Mouse (Mus musculus): ENCODE measurements around the gene Gm20075. TPM values are rescaled to one million over a fixed set of nuclear protein-coding genes. Genes with fewer than 3 reads are reported as not detected.

Gene Gm20075
- total RNA-seq (2023): 1 to 10 TPM; 6.0 TPM

GRCm38 (mm10) chr13:96081276-96081675, at the start of gene Gm20075:
TSS of gene Gm20075 (minus strand) at chr13:96081376.

GRCm38 (mm10) chr13:96081754-96082153, 578 bp upstream of the Gm20075 start, which contains the start of gene Gm17190:
TSS of gene Gm17190 (plus strand) at chr13:96082054.

Other genes with a start within 250 kb of the Gm20075 start
- gene Iqgap2, start 189.5 kb downstream of the Gm20075 start, total RNA-seq (2023): 10 to 100 TPM; 55.7 to 72.2 TPM
- not detected for gene Gm17190, start 678 bp upstream of the Gm20075 start, total RNA-seq (2023)
- gene Sv2c, start 51.2 kb upstream of the Gm20075 start, total RNA-seq (2023): not detected